Mouse (Mus musculus) heart, embryonic 14.5 days (tissue): ENCODE measurements around the gene Psen2. TPM values are rescaled to one million over a fixed set of nuclear protein-coding genes. Genes with fewer than 3 reads are reported as not detected.

ENCODE experiments used
- polyA plus RNA-seq: library from polyadenylated mRNA; unstranded; fragments of >200 nt; fragmentation: Nextera tagmentation; extraction: Ambion mirVana; gene quantifications from 2 replicates; pipeline ENCODE4 v1.2.1, GENCODE M21; 2014

Psen2 gene
- polyA plus RNA-seq, 1 experiment from 2014 or later: 14.7 TPM

Other genes starting within 250 kb of the Psen2 start
- gene Coq8a, start 63.8 kb downstream of the Psen2 start, polyA plus RNA-seq: 51.2 and 58.8 TPM in 2 replicates
- gene Itpkb, start 67.0 kb upstream of the Psen2 start, polyA plus RNA-seq: 5.5 and 5.6 TPM in 2 replicates
- gene Stum, start 220.1 kb upstream of the Psen2 start, polyA plus RNA-seq: 0.45 and 0.97 TPM in 2 replicates